Mouse (Mus musculus) limb, embryonic 10.5 days (tissue): ENCODE results near the gene Il17d. TPM values are rescaled to one million over a fixed set of nuclear protein-coding genes. Genes with fewer than 3 reads are reported as not detected.

Experiments used
- DNase-seq: peaks from one replicate; pipeline ENCODE4 v3.0.0-alpha.2; 2017; ENCODE audit warnings: low spot score
- H3K27ac ChIP-seq: fragments of 300-500 bp; sonication (generic); 2 replicates; pipeline ENCODE4 v1.5.1; 2016; ENCODE audit warnings: mild to moderate bottlenecking
- H3K27me3 ChIP-seq: fragments of 300-500 bp; sonication (generic); 2 replicates; pipeline ENCODE4 v1.6.1; 2016; ENCODE audit warnings: low read depth, mild to moderate bottlenecking; ENCODE audit not compliant: poor library complexity, severe bottlenecking
- H3K36me3 ChIP-seq: fragments of 300-500 bp; sonication (generic); 2 replicates; pipeline ENCODE4 v1.6.1; 2016; ENCODE audit warnings: mild to moderate bottlenecking, moderate library complexity
- H3K4me1 ChIP-seq: fragments of 300-500 bp; sonication (generic); 2 replicates; pipeline ENCODE4 v1.6.1; 2016
- H3K4me3 ChIP-seq: fragments of 300-500 bp; sonication (generic); 2 replicates; pipeline ENCODE4 v1.5.1; 2016; ENCODE audit warnings: mild to moderate bottlenecking, moderate library complexity
- H3K9me3 ChIP-seq: fragments of 300-500 bp; sonication (generic); replicated peaks from 2 replicates; pipeline ENCODE4 v1.6.1; 2016; ENCODE audit warnings: mild to moderate bottlenecking
- WGBS: fragments of 180-500 bp; shearing (Covaris S2); methylation state at CpG from one replicate; pipeline ENCODE4 v1.1.7; 2016; 5-methylcytosine and 5-hydroxymethylcytosine counted together
- polyA plus RNA-seq: library from polyadenylated mRNA; unstranded; fragments of >200 nt; fragmentation: Nextera tagmentation; extraction: Ambion mirVana; gene quantifications from 2 replicates; pipeline ENCODE4 v1.2.1, GENCODE M21; 2016

Il17d gene
- polyA plus RNA-seq, 1 experiment from 2014 or later = 0.95 TPM

DNA sequence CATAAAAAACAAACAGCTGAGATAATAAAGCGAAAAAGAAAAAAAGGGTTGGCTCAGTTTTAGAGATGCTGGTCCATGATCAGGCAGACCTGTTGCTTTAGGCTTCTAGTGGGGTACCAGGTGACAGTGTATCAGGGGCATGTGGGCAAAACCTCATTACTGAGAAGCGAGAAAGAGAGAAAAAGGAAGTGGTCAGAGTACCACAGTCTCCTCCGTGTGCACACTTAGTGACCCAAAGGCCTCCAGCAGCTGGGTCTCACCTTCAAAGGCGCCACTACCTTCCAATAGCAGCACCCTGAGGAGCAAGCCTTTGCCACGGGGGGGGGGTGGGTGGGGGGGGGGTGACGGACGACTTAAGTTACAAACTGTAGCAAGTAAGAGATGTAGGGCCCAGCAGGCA lies 2.5 kb downstream of the Il17d start:
- WGBS = 41% methylated on average over 7 of the region's 7 CpGs
- no peaks in the 10 kb centered on the region for H3K36me3 ChIP-seq
- peaks cover 48% of the 10 kb centered on the region for H3K27me3 ChIP-seq
- peaks cover 22% of the 10 kb centered on the region for H3K4me1 ChIP-seq
- no peak overlapping the region for H3K4me3 ChIP-seq
- H3K27ac ChIP-seq = no peak overlapping the region
- no peaks in the 10 kb centered on the region for H3K9me3 ChIP-seq
- DNase-seq = no peak

DNA sequence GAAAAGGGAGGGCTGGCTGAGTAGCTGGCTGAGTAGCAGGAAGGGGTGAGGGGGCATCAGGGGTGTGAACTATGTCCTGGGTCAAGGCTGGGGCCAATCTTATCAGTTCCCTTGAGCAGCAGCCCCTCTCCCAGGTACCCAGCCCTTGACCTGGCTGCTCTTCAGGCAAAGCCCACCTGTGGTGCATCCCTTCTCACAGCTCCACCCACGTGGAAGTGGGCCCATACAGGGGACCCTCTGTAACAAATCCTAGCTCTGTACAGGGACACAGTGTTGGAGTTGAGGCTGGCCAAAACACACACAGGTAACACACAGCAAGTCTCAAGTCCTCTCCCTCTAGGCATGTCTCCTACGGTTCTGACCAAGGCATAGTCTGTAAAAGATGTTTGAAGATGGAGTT lies 3.0 kb downstream of the Il17d start:
- H3K4me3 ChIP-seq = no peak overlapping the region
- no peak overlapping the region for H3K27ac ChIP-seq
- H3K4me1 ChIP-seq = peaks cover 22% of the 10 kb centered on the region
- peaks cover 44% of the 10 kb centered on the region for H3K27me3 ChIP-seq
- H3K36me3 ChIP-seq = no peaks in the 10 kb centered on the region
- DNase-seq = no peak
- no peaks in the 10 kb centered on the region for H3K9me3 ChIP-seq
- WGBS = 44% methylated on average over 2 of the region's 2 CpGs

DNA sequence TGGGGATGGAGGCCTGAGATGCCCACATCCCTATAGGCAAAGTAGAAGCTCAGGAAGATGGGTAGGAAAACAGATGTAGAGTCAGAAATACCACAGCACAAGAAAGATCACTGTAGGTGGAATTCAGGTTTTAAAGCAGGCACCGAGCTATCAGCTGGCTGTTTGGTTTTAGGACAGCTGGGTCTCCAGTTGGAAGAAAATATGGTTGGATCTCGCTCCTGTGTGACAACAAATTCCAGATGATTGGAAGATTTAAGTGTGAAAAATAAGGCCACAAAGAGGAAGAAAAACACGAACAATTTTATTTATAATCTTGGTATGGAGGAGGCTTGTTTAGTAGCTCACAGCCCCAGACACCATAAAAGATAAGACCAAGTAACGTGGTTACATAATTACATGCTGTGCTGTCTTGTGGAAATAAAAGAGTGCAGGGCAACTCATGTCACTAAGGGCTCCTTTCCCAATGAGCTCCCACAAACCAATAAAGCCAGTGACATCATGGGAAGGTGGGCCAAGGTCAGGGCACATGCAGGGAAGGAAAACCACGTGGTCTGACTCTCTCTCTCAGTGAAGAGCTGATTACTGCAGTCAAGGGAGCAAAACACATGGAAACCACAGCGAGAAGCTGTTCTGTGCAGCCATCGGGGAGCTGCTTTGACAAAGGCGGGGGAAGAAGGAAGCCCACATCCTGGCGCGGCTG lies 4.7 kb downstream of the Il17d start:
- H3K9me3 ChIP-seq = no peaks in the 10 kb centered on the region
- peaks cover 23% of the 10 kb centered on the region for H3K4me1 ChIP-seq
- no peak overlapping the region for H3K27ac ChIP-seq
- no peak overlapping the region for H3K4me3 ChIP-seq
- no peaks in the 10 kb centered on the region for H3K36me3 ChIP-seq
- WGBS = 66% methylated on average over 10 of the region's 10 CpGs
- no peak for DNase-seq
- peaks cover 39% of the 10 kb centered on the region for H3K27me3 ChIP-seq

DNA sequence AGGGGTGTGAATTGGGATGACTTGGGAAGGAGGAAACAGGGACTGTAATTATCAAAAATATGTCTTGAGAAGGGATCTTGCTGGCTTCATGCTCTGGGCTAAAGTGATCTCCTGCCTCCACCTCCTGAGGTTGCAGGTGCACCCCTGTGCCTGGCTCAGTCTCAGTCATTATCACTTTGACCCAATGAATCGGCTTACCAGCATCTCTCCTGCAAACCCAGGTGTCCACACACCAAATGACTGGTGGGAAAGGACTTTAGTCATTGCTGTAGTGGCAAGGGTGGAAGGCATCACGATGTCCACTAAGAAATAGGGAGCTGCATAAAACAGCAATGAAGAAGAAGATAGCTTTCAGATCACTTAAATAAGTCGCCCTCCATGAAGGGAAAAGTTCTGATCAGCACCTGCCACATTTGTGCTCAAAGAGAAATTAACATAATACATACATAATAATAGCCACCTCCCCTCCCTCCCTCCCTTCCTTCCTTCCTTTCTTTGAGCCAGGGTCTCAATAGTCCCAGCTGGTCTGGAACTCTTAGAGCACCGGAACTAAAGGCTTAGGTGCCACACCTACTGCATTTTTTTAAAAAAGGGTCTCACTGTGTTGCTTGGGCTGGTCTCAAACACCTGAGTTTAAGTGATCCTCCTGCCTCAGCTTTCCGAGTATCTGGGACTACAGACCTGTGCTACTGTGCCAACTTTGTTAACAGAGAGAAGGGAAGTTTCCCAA lies 5.4 kb downstream of the Il17d start:
- no peak for DNase-seq
- no peak overlapping the region for H3K4me3 ChIP-seq
- H3K36me3 ChIP-seq = no peaks in the 10 kb centered on the region
- 72% methylated on average over 5 of the region's 5 CpGs for WGBS
- H3K9me3 ChIP-seq = no peaks in the 10 kb centered on the region
- H3K4me1 ChIP-seq = peaks cover 24% of the 10 kb centered on the region
- no peak overlapping the region for H3K27ac ChIP-seq
- peaks cover 45% of the 10 kb centered on the region for H3K27me3 ChIP-seq

DNA sequence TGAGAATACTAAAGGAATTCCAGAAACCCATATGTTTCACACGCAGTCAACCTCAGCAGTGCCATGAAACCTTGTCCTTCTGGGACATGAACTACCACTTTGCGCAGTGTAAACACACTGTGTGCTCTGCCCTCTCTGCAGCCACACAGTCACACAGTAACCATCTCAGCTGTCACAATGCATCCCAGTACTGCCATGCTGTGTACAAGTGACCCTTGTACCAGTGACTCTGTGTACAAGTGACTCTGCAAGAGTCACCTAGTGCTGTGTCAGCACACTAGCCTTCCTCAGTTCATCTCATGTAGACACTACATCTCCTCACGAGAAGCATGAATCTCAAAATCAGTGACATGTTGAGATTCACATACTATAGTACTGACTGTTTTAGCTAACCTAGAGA lies 8.0 kb downstream of the Il17d start:
- Histone ChIP-seq H3K27me3 (peaks cover 51% of the 10 kb centered on the region), H3K4me1 (peaks cover 19% of the 10 kb centered on the region), H3K9me3 (no peaks in the 10 kb centered on the region), H3K36me3 (no peaks in the 10 kb centered on the region), H3K27ac (no peak overlapping the region), H3K4me3 (no peak overlapping the region)
- no peak for DNase-seq
- WGBS = 90% methylated on average over 3 of the region's 3 CpGs

DNA sequence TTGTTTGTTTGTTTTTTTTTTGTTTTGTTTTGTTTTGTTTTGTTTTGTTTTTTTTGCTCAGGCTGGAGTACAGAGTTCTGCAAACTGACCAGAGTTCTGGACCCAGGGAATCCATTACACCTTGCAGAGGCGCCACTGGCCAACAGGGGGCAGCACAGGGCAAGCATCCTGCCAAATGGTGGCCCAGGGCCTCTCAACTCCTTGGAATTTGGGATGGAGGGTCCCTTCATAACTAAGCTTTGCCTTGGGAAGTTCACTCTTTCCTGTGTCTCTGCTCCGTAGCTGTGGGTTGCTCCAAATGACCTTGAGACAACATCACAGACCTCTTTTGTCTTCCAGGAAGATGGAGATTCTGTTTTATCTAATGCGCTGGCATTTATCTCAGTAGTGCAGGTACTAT lies 8.6 kb downstream of the Il17d start:
- peak; percentile 79 for DNase-seq
- Histone ChIP-seq H3K27me3 (peaks cover 50% of the 10 kb centered on the region), H3K36me3 (no peaks in the 10 kb centered on the region), H3K9me3 (no peaks in the 10 kb centered on the region), H3K4me3 (no peak overlapping the region), H3K27ac (no peak overlapping the region), H3K4me1 (peaks cover 22% of the 10 kb centered on the region)
- 32% methylated on average over 3 of the region's 3 CpGs for WGBS

DNA sequence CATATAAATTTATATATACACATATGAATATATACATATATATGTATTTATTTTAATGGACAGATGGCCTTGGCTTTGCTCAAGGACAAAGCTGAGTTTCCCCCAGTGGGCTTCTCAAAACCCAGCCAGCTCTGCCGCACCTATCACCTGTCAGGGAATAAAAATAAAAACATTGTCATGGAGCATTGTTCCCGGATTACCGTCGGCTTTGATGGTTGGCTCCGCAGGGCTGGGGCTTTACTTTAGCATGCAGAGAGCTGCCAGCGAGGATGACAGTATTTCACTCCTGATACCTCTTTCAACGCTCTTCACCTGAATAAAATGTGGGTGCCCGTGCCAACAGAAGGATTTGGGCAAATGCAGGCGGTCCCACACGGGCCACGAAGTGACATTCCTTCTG lies 9.3 kb downstream of the Il17d start:
- H3K4me1 ChIP-seq = peaks cover 22% of the 10 kb centered on the region
- peaks cover 50% of the 10 kb centered on the region for H3K27me3 ChIP-seq
- H3K27ac ChIP-seq = no peak overlapping the region
- 12% methylated on average over 11 of the region's 11 CpGs for WGBS
- H3K36me3 ChIP-seq = no peaks in the 10 kb centered on the region
- DNase-seq = no peak
- H3K9me3 ChIP-seq = no peaks in the 10 kb centered on the region
- no peak overlapping the region for H3K4me3 ChIP-seq

DNA sequence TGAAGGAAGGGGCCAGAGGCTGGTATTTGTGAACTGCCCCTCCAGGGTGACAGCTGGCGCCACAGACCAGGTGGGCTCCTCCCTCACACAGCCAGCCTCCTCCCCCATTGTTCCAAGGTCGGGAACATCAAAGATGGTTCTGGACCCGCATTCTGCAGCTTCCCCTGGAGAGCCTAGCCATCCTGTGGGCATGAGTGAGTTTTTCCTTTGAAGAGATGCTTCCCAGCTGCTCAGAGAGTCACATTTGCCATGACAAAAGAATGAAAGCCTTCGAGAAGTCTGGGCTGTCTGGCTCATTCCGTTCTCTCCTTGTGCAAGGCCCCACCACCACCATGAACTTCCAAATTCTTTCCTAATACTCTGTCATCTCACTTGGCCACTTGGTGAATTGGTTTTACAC lies 9.8 kb downstream of the Il17d start:
- Histone ChIP-seq H3K4me3 (no peak overlapping the region), H3K9me3 (no peaks in the 10 kb centered on the region), H3K36me3 (no peaks in the 10 kb centered on the region), H3K27ac (no peak overlapping the region), H3K4me1 (peaks cover 22% of the 10 kb centered on the region), H3K27me3 (peaks cover 50% of the 10 kb centered on the region)
- DNase-seq = no peak
- WGBS = 4% methylated on average over 5 of the region's 5 CpGs

DNA sequence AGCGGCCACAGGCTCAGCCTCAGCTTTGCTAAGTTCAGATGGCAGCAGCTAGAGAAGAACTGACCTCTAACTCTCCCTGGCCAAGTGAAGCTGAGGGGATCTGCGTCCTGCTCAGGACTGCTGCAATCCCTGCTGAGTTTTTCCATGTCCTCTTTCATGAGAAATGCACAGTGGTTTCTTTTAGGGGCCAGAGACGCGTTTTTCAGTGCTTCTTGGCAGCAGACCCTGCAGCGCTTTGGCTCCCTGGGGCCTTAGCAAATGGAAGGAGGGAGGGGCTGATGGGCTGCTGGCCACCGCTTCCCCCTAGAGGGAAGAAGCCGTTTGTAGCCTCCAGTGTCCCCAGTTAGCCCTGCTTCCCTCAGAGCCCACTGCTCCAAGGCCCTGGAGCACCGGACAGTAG lies 10.4 kb downstream of the Il17d start:
- Histone ChIP-seq H3K4me1 (peaks cover 17% of the 10 kb centered on the region), H3K4me3 (no peak overlapping the region), H3K27ac (no peak overlapping the region), H3K9me3 (no peaks in the 10 kb centered on the region), H3K27me3 (peaks cover 50% of the 10 kb centered on the region), H3K36me3 (no peaks in the 10 kb centered on the region)
- 17% methylated on average over 8 of the region's 8 CpGs for WGBS
- DNase-seq = no peak

DNA sequence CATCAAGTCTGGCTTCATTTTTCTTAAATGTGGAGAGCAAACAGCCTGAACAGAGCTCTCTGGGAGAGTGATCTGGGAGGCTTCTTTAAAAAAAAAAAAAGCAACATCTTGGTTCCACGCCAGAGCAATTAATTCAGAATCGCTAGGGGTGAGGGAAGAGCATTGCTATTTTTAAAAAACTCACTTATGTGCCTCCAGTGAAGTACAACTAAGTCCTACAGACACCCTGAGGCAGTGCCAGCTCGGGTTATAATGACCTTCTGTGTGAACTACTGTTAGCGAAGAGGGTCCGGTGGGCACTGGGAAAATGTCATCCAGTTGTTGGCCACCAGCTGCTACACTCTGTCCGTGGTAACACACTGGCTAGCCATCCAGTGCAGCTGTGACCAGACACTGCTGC lies 11.1 kb downstream of the Il17d start:
- H3K27me3 ChIP-seq = peaks cover 50% of the 10 kb centered on the region
- H3K4me1 ChIP-seq = peaks cover 17% of the 10 kb centered on the region
- H3K4me3 ChIP-seq = no peak overlapping the region
- WGBS = 87% methylated on average over 6 of the region's 6 CpGs
- no peak overlapping the region for H3K27ac ChIP-seq
- no peaks in the 10 kb centered on the region for H3K36me3 ChIP-seq
- DNase-seq = no peak
- H3K9me3 ChIP-seq = no peaks in the 10 kb centered on the region

DNA sequence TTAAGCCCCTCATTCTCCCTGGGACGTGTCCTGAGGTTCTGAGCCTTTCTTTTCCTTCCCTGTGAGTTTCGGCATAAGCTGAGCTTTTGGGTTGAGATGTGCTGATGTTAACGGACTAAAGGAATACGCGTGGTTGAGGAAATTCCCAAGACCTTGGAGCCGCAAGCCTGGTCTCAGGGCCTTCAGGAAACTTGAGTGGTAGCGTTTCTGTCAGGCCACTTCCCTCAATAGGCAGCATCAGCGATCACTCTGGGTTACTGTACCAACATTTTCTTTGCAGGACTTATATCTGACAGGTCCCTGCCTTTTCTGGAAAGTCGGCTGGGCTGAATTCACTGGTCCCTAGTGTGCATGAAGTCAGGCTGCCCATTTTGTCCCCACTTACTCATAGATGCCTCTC lies 12.2 kb downstream of the Il17d start:
- WGBS = 49% methylated on average over 9 of the region's 9 CpGs
- DNase-seq = no peak
- Histone ChIP-seq H3K36me3 (no peaks in the 10 kb centered on the region), H3K27ac (no peak overlapping the region), H3K4me3 (no peak overlapping the region), H3K27me3 (peaks cover 50% of the 10 kb centered on the region), H3K9me3 (no peaks in the 10 kb centered on the region), H3K4me1 (peaks cover 17% of the 10 kb centered on the region)

DNA sequence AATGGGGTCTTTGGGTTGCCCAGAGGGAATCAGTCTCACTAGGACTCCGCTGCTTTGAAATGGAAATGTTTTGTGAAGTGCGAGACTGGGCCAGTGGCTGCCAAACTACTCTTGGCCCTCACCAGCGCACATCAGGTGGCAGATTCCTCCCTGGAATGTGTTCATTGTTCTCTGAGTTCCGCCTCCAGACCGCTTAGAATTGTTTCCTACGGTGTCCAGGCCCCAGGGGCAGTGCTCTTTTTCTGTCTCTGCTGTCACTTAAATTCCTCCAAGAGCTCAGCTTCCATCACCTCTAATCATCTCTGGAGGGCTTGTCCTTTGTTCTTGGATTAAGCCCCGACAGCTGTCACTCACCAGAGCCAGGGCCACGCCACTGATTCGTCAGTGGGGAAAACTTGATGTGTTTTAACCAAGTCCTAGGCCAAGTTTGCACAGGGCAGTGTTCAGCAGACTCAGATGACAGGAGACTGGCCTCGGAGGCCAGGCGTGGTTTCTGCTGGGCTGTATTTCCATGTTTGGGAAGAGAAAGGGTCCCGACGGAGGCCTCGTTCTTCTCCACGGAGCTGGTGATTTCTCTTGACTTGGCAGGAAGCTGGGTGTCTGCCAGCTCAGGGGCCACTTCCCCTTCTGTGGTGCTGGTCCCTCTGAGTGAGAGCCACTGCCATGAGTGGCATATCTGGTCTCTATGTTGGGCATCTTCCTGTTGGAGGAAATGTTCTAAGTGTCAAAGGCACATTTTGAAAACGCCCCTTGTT lies 12.9 kb downstream of the Il17d start:
- DNase-seq = no peak
- Histone ChIP-seq H3K9me3 (no peaks in the 10 kb centered on the region), H3K4me1 (peaks cover 17% of the 10 kb centered on the region), H3K27ac (no peak overlapping the region), H3K27me3 (peaks cover 56% of the 10 kb centered on the region), H3K4me3 (no peak overlapping the region), H3K36me3 (no peaks in the 10 kb centered on the region)
- WGBS = 22% methylated on average over 16 of the region's 16 CpGs

DNA sequence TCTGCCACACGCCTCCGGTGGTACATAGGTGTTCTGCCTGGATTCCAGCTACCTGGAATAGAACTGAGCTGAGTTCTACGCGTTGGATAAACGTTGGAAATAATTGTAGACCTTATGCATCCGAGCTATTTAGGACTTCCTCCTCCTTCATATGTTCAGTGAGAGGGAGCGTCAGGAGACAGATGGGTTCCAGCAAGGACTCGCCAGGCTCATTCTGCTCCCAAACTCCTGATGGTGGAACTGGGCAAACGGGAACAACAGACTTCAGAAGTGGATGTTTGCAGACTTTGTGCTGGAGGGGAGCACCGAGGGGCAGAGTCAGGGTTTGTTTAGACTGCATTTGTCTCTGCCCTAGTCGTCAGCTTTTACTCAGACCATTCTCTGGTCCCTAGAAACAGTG lies 16.1 kb downstream of the Il17d start:
- Histone ChIP-seq H3K27ac (no peak overlapping the region), H3K27me3 (peaks cover 31% of the 10 kb centered on the region), H3K4me3 (no peak overlapping the region), H3K4me1 (peaks cover 5% of the 10 kb centered on the region; the same call in 1 of the 2 replicates), H3K9me3 (no peaks in the 10 kb centered on the region), H3K36me3 (no peaks in the 10 kb centered on the region)
- DNase-seq = no peak
- 85% methylated on average over 11 of the region's 11 CpGs for WGBS
